Mouse (Mus musculus) hindbrain, embryonic 10.5 days (tissue): ENCODE results near the gene Slc5a3. TPM values are rescaled to one million over a fixed set of nuclear protein-coding genes. Genes with fewer than 3 reads are reported as not detected.

Experiments
- DNase-seq: peaks from one replicate; pipeline ENCODE4 v3.0.0-alpha.2; 2017; ENCODE audit warnings: low spot score
- H3K27ac ChIP-seq: fragments of 300-500 bp; sonication (generic); 2 replicates; pipeline ENCODE4 v1.5.1; 2016; ENCODE audit warnings: mild to moderate bottlenecking, moderate library complexity
- H3K27me3 ChIP-seq: fragments of 300-500 bp; sonication (generic); 2 replicates; pipeline ENCODE4 v1.6.1; 2016; ENCODE audit warnings: mild to moderate bottlenecking; ENCODE audit not compliant: poor library complexity, insufficient read depth, severe bottlenecking
- H3K36me3 ChIP-seq: fragments of 300-500 bp; sonication (generic); 2 replicates; pipeline ENCODE4 v1.6.1; 2016; ENCODE audit warnings: mild to moderate bottlenecking, moderate library complexity
- H3K4me1 ChIP-seq: fragments of 300-500 bp; sonication (generic); replicated peaks from 2 replicates; pipeline ENCODE4 v1.6.1; 2016; ENCODE audit warnings: mild to moderate bottlenecking
- H3K4me3 ChIP-seq: fragments of 300-500 bp; sonication (generic); 2 replicates; pipeline ENCODE4 v1.5.1; 2016; ENCODE audit warnings: mild to moderate bottlenecking, moderate library complexity
- H3K9me3 ChIP-seq: fragments of 300-500 bp; sonication (generic); 2 replicates; pipeline ENCODE4 v1.6.1; 2016; ENCODE audit warnings: mild to moderate bottlenecking, moderate library complexity
- WGBS: fragments of 180-500 bp; shearing (Covaris S2); methylation state at CpG from one replicate; pipeline ENCODE4 v1.1.7; 2016; 5-methylcytosine and 5-hydroxymethylcytosine counted together
- polyA plus RNA-seq: library from polyadenylated mRNA; unstranded; fragments of >200 nt; fragmentation: Nextera tagmentation; extraction: Ambion mirVana; gene quantifications from 2 replicates; pipeline ENCODE4 v1.2.1, GENCODE M21; 2016

The Slc5a3 gene
- polyA plus RNA-seq, 1 experiment from 2014 or later = 9.8 TPM

- 33% methylated on average over 20 of the region's 20 CpGs for WGBS
- H3K36me3 ChIP-seq = peaks cover 24% of the 10 kb centered on the region
- DNase-seq = no peak
- H3K4me1 ChIP-seq = peaks cover 40% of the 10 kb centered on the region
- H3K9me3 ChIP-seq = no peaks in the 10 kb centered on the region
- H3K4me3 ChIP-seq = peak overlapping the region; percentile 31
- H3K27me3 ChIP-seq = no peaks in the 10 kb centered on the region
- H3K27ac ChIP-seq = peak overlapping the region; percentile 74
Observed at GRCm38 (mm10) chr16:92115611-92116421, 57.7 kb downstream of the Slc5a3 start.

GRCm38 (mm10) chr16:92117337-92118209, 59.5 kb downstream of the Slc5a3 start:
- WGBS = 80% methylated on average over 9 of the region's 9 CpGs
- Histone ChIP-seq H3K9me3 (no peaks in the 10 kb centered on the region), H3K27me3 (no peaks in the 10 kb centered on the region), H3K27ac (no peak overlapping the region; the same call in 1 of the 2 replicates), H3K4me3 (no peak overlapping the region), H3K36me3 (peaks cover 11% of the 10 kb centered on the region), H3K4me1 (peaks cover 46% of the 10 kb centered on the region)
- no peak for DNase-seq

- no peaks in the 10 kb centered on the region for H3K27me3 ChIP-seq
- 64% methylated on average over 13 of the region's 13 CpGs for WGBS
- no peaks in the 10 kb centered on the region; the same call in 1 of the 2 replicates for H3K9me3 ChIP-seq
- DNase-seq = no peak
- H3K36me3 ChIP-seq = no peaks in the 10 kb centered on the region
- H3K27ac ChIP-seq = 0 out of 2 replicates have a peak overlapping the region, but pooled peaks have one; percentile 18
- H3K4me3 ChIP-seq = no peak overlapping the region
- peaks cover 46% of the 10 kb centered on the region for H3K4me1 ChIP-seq
Observed at GRCm38 (mm10) chr16:92119013-92119515, 60.9 kb downstream of the Slc5a3 start.

- H3K36me3 ChIP-seq = no peaks in the 10 kb centered on the region
- no peak overlapping the region for H3K27ac ChIP-seq
- no peak overlapping the region for H3K4me3 ChIP-seq
- peaks cover 27% of the 10 kb centered on the region for H3K4me1 ChIP-seq
- no peaks in the 10 kb centered on the region for H3K27me3 ChIP-seq
- 80% methylated on average over 17 of the region's 17 CpGs for WGBS
- no peak for DNase-seq
- H3K9me3 ChIP-seq = peaks cover 10% of the 10 kb centered on the region; the same call in 1 of the 2 replicates
Observed at GRCm38 (mm10) chr16:92120899-92121531, 62.9 kb downstream of the Slc5a3 start.

GRCm38 (mm10) chr16:92127226-92127625, 69.1 kb downstream of the Slc5a3 start:
- no peak for DNase-seq
- Histone ChIP-seq H3K27me3 (no peaks in the 10 kb centered on the region), H3K27ac (no peak overlapping the region), H3K4me1 (peaks cover 4% of the 10 kb centered on the region; the same call in 1 of the 2 replicates), H3K4me3 (no peak overlapping the region), H3K36me3 (no peaks in the 10 kb centered on the region), H3K9me3 (peaks cover 10% of the 10 kb centered on the region; the same call in 1 of the 2 replicates)
- WGBS = 52% methylated on average over 4 of the region's 4 CpGs

- DNase-seq = no peak
- Histone ChIP-seq H3K4me1 (peaks cover 5% of the 10 kb centered on the region; the same call in 1 of the 2 replicates), H3K27ac (no peak overlapping the region), H3K27me3 (no peaks in the 10 kb centered on the region), H3K9me3 (peaks cover 10% of the 10 kb centered on the region; the same call in 1 of the 2 replicates), H3K4me3 (no peak overlapping the region), H3K36me3 (no peaks in the 10 kb centered on the region)
- WGBS = 84% methylated on average over 5 of the region's 5 CpGs
Observed at GRCm38 (mm10) chr16:92127666-92128065, 69.5 kb downstream of the Slc5a3 start.

- no peaks in the 10 kb centered on the region for H3K27me3 ChIP-seq
- DNase-seq = no peak
- no peak overlapping the region for H3K27ac ChIP-seq
- H3K36me3 ChIP-seq = no peaks in the 10 kb centered on the region
- H3K4me3 ChIP-seq = no peak overlapping the region
- WGBS = 91% methylated on average over 8 of the region's 8 CpGs
- peaks cover 3% of the 10 kb centered on the region; the same call in 1 of the 2 replicates for H3K9me3 ChIP-seq
- H3K4me1 ChIP-seq = peaks cover 7% of the 10 kb centered on the region; the same call in 1 of the 2 replicates
Observed at GRCm38 (mm10) chr16:92129843-92130242, 71.7 kb downstream of the Slc5a3 start.

DNA sequence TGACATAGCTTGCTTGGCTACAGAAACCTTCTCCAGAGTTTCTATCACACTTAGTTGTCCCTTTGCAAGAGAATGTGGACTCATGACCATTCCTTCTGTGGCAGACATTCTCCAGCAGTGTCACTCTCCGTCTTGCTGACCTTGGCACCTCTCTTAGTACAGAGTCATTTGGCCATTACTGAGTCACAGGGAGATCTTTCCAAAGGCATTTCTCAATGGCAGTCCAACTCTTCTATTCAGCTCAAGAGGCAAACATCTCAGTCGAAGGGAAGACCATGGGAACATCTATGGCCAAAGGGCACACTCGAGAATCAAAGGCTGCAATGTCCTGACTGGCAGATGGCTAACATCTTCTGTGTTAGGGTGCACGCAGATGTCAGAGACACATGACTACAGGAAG, 74.4 kb downstream of the Slc5a3 start:
- Histone ChIP-seq H3K9me3 (0 out of 2 replicates have a peak, but pooled peaks cover 8% of the 10 kb centered on the region), H3K27ac (no peak overlapping the region), H3K36me3 (no peaks in the 10 kb centered on the region), H3K27me3 (no peaks in the 10 kb centered on the region), H3K4me3 (no peak overlapping the region), H3K4me1 (0 out of 2 replicates have a peak, but pooled peaks cover 7% of the 10 kb centered on the region)
- DNase-seq = no peak
- 88% methylated on average over 4 of the region's 4 CpGs for WGBS

DNA sequence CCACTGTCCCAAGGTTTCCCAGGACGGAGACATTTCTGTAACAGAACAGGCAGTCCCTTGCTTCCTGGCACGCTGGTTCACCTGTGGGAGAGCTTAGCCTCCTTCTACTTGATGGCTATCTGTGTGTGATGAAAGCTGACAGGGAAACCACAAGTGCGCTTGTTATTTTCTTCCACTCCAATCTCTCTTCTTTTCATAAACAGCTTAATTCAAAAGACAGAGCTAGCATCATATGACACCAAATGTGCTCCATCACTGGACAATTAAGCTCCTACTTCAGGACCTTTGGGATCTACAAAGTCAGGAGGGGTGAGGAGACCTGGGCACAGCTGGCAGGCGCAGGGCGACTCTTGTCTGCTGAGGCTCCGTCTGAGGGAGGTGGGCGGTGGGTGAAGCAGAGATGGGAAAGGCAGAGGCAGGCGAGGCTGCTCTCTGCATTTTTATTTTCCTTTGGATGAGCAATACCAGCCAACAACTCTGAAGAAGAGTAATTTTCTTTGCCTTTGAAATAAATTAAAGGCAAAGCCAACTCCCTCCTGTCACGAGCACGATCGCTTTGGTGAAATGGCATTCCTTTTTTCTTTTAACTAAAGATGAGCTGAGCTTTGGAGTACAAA, 76.1 kb downstream of the Slc5a3 start:
- Histone ChIP-seq H3K36me3 (no peaks in the 10 kb centered on the region), H3K4me3 (no peak overlapping the region), H3K27me3 (no peaks in the 10 kb centered on the region), H3K27ac (no peak overlapping the region), H3K4me1 (peaks cover 18% of the 10 kb centered on the region), H3K9me3 (0 out of 2 replicates have a peak, but pooled peaks cover 8% of the 10 kb centered on the region)
- DNase-seq = no peak
- WGBS = 91% methylated on average over 11 of the region's 11 CpGs

- H3K27me3 ChIP-seq = no peaks in the 10 kb centered on the region
- peaks cover 38% of the 10 kb centered on the region for H3K4me1 ChIP-seq
- H3K36me3 ChIP-seq = no peaks in the 10 kb centered on the region
- H3K4me3 ChIP-seq = no peak overlapping the region
- DNase-seq = no peak
- H3K27ac ChIP-seq = no peak overlapping the region
- H3K9me3 ChIP-seq = 0 out of 2 replicates have a peak, but pooled peaks cover 8% of the 10 kb centered on the region
- whole genome bisulfite sequencing = 92% methylated on average over 15 of the region's 15 CpGs
Observed at GRCm38 (mm10) chr16:92136275-92136674, 78.2 kb downstream of the Slc5a3 start.
